Comparison of ENCODE assay signal across 23 mouse cellular contexts in the genomic region with DNA sequence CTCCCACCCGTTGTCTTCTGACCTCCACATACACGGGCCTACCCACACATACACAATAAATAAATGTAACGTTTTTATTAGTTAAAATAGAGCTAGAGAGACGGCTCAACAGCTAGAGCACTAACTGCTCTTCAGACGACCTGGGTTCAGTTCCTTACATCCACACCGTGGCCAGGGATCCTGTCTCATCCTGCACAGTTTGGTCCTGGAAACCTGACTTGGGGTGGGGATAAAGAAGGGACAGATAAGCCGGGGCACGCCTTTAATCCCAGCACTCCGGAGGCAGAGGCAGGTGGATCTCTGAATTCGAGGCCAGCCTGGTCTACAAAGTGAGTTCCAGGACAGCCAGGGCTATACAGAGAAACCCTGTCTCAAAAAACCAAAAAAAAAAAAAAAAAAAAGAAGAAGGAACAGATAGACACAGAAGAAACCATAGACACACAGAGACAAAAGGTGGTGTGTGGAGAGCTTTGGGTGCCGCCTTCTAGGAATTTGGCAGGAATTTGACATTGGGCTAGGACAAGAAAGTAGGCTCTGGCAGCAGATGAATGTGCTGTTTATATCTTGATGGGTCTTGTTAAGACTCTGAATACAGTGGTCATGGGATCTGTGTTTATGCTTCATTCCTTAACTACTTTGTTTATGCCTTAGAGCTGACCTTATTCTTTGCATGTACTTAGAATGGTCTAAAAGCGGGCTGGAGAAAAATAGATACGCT. TPM values are rescaled to one million over a fixed set of nuclear protein-coding genes. Genes with fewer than 3 reads are reported as not detected.
DNase-seq lines count a peak whose midpoint lies in the region; ATAC-seq and TF ChIP-seq lines count a peak whose summit lies in the region.
"Had no signal": no experiment of that assay in that cellular context is flagged by ENCODE, and none has a peak within 500 bp of the region (broad histone marks: within the 10 kb centered on the region; RNA-seq: fewer than 3 reads in every experiment).

No protein-coding gene starts in this region.

- DNase-seq in liver, postnatal 0 days: no peak
- peak; percentile 35 for DNase-seq in NIH3T3 (ENCODE audit: low read depth)
- no peak for DNase-seq in stomach, postnatal 0 days (ENCODE audit: low spot score)
- DNase-seq in frontal cortex, postnatal 10 days (ENCODE audit: low spot score in 2 of 2): no peak
- DNase-seq: adrenal gland, postnatal 10 days; adrenal gland, postnatal 36 days; cerebellum, postnatal 14 days; forebrain, postnatal 0 days; gastrocnemius, postnatal 25 days; heart, adult 18-20 months; heart, postnatal 14 days; heart, postnatal 4 days had no signal

- H3K9ac ChIP-seq in liver, embryonic 15.5 days: no peak overlapping the region
- no peak overlapping the region for H3K9ac ChIP-seq in liver, postnatal 0 days (replicated peaks)
- no peak overlapping the region for H3K9ac ChIP-seq in stomach, postnatal 0 days (ENCODE audit: low read length)
- no peak overlapping the region for H3K9ac ChIP-seq in midbrain, embryonic 15.5 days
- H3K9ac ChIP-seq: forebrain, embryonic 13.5 days; forebrain, postnatal 0 days; heart, embryonic 13.5 days; hindbrain, embryonic 14.5 days had no signal

- no peak for TF ChIP-seq CTCF in liver, postnatal 0 days (IDR thresholded peaks at IDR 0.05; ENCODE audit: low read depth)
- no peak for TF ChIP-seq CTCF in stomach, postnatal 0 days (IDR thresholded peaks at IDR 0.05; ENCODE audit: low read depth)

- no peak for ATAC-seq in liver, embryonic 15.5 days (ENCODE audit: insufficient read depth)
- ATAC-seq in liver, postnatal 0 days: no peak
- ATAC-seq in stomach, postnatal 0 days (ENCODE audit: low FRiP score, low TSS enrichment): no peak
- ATAC-seq in midbrain, embryonic 15.5 days (replicated peaks): no peak
- ATAC-seq: CD4-positive, CD25-positive, alpha-beta regulatory T cell, adult 4 months; forebrain, embryonic 13.5 days; forebrain, postnatal 0 days; hindbrain, postnatal 0 days; inflammation-experienced regulatory T-cells, adult 6 months had no signal

- TF ChIP-seq EP300 in liver, postnatal 0 days (IDR thresholded peaks at IDR 0.05; ENCODE audit: low read depth): no peak
- no peak for TF ChIP-seq EP300 in stomach, postnatal 0 days (optimal IDR thresholded peaks at IDR 0.05)

- no peak overlapping the region for H3K4me2 ChIP-seq in liver, embryonic 15.5 days
- H3K4me2 ChIP-seq in liver, postnatal 0 days (ENCODE audit: low read depth, low read length): no peak overlapping the region
- H3K4me2 ChIP-seq in stomach, postnatal 0 days (replicated peaks; ENCODE audit: low read depth): no peak overlapping the region
- H3K4me2 ChIP-seq in midbrain, embryonic 15.5 days: no peak overlapping the region
- H3K4me2 ChIP-seq: forebrain, embryonic 13.5 days; heart, embryonic 13.5 days; hindbrain, embryonic 14.5 days had no signal

- no peak overlapping the region for H3K4me3 ChIP-seq in liver, embryonic 15.5 days (replicated peaks)
- no peak overlapping the region for H3K4me3 ChIP-seq in liver, postnatal 0 days (ENCODE audit: low read depth, low read length)
- no peak overlapping the region for H3K4me3 ChIP-seq in stomach, postnatal 0 days (ENCODE audit: low read depth, low read length)
- H3K4me3 ChIP-seq in midbrain, embryonic 15.5 days: no peak overlapping the region
- H3K4me3 ChIP-seq: forebrain, embryonic 10.5 days; forebrain, embryonic 13.5 days; heart, embryonic 10.5 days; heart, embryonic 13.5 days had no signal

- WGBS in liver, embryonic 15.5 days (ENCODE audit: insufficient replicate concordance): 73% methylated on average over 13 of the region's 13 CpGs
- 80% methylated on average over 13 of the region's 13 CpGs for WGBS in liver, postnatal 0 days (ENCODE audit: insufficient replicate concordance)
- 78% methylated on average over 13 of the region's 13 CpGs for WGBS in stomach, postnatal 0 days
- WGBS in midbrain, embryonic 15.5 days: 82% methylated on average over 13 of the region's 13 CpGs

- H3K27me3 ChIP-seq in liver, embryonic 15.5 days: no peaks in the 10 kb centered on the region
- H3K27me3 ChIP-seq in liver, postnatal 0 days (ENCODE audit: insufficient read depth, low read length): no peaks in the 10 kb centered on the region
- H3K27me3 ChIP-seq in stomach, postnatal 0 days (ENCODE audit: control insufficient read depth, insufficient read depth, low read length): no peaks in the 10 kb centered on the region
- no peaks in the 10 kb centered on the region for H3K27me3 ChIP-seq in midbrain, embryonic 15.5 days (replicated peaks)
- H3K27me3 ChIP-seq: forebrain, embryonic 13.5 days; heart, embryonic 13.5 days had no signal

- H3K4me1 ChIP-seq in liver, embryonic 15.5 days (replicated peaks): peaks cover 48% of the 10 kb centered on the region
- peaks cover 12% of the 10 kb centered on the region for H3K4me1 ChIP-seq in liver, postnatal 0 days (ENCODE audit: insufficient read depth)
- H3K4me1 ChIP-seq in stomach, postnatal 0 days (replicated peaks; ENCODE audit: control insufficient read depth, insufficient read depth): 0 out of 2 replicates have a peak, but pooled peaks cover 3% of the 10 kb centered on the region
- peaks cover 15% of the 10 kb centered on the region for H3K4me1 ChIP-seq in midbrain, embryonic 15.5 days

- peaks cover 7% of the 10 kb centered on the region for H3K36me3 ChIP-seq in liver, embryonic 15.5 days (replicated peaks)
- H3K36me3 ChIP-seq in liver, postnatal 0 days (replicated peaks; ENCODE audit: insufficient read depth, low read length): no peaks in the 10 kb centered on the region
- H3K36me3 ChIP-seq in stomach, postnatal 0 days (ENCODE audit: control insufficient read depth, insufficient read depth, low read length): no peaks in the 10 kb centered on the region
- no peaks in the 10 kb centered on the region for H3K36me3 ChIP-seq in midbrain, embryonic 15.5 days (replicated peaks)
- H3K36me3 ChIP-seq: heart, embryonic 10.5 days had no signal

- H3K27ac ChIP-seq in liver, embryonic 15.5 days (replicated peaks): 0 out of 2 replicates have a peak overlapping the region, but pooled peaks have one; percentile 8
- H3K27ac ChIP-seq in liver, postnatal 0 days (ENCODE audit: low read depth): no peak overlapping the region
- peak overlapping the region; percentile 0; the same call in 1 of the 2 replicates for H3K27ac ChIP-seq in stomach, postnatal 0 days (replicated peaks)
- H3K27ac ChIP-seq in midbrain, embryonic 15.5 days: no peak overlapping the region
- H3K27ac ChIP-seq: forebrain, embryonic 10.5 days; forebrain, embryonic 13.5 days; heart, embryonic 10.5 days; heart, embryonic 13.5 days; hindbrain, embryonic 14.5 days; hindbrain, postnatal 0 days had no signal

- no peaks in the 10 kb centered on the region for H3K9me3 ChIP-seq in liver, embryonic 15.5 days (replicated peaks)
- no peaks in the 10 kb centered on the region for H3K9me3 ChIP-seq in liver, postnatal 0 days (ENCODE audit: low read length)
- H3K9me3 ChIP-seq in stomach, postnatal 0 days (ENCODE audit: control insufficient read depth, low read length): no peaks in the 10 kb centered on the region
- H3K9me3 ChIP-seq in midbrain, embryonic 15.5 days: no peaks in the 10 kb centered on the region
- H3K9me3 ChIP-seq: forebrain, embryonic 10.5 days; forebrain, embryonic 13.5 days; G1E; heart, embryonic 10.5 days; heart, embryonic 13.5 days had no signal

RNA-seq across cellular contexts. Expression of a gene that starts 2.5 kb away (rescaled TPM):
- 41.9 and 45.1 TPM in 2 replicates for polyA plus RNA-seq in liver, embryonic 15.5 days (2015; fragmentation: Nextera tagmentation; extraction: Ambion mirVana)
- 14.7 and 17.7 TPM in 2 replicates for polyA plus RNA-seq in liver, postnatal 0 days (2015; fragmentation: Nextera tagmentation; extraction: Ambion mirVana)
- 23.2 and 26.0 TPM in 2 replicates for polyA plus RNA-seq in stomach, postnatal 0 days (2015; fragmentation: Nextera tagmentation; extraction: Ambion mirVana)
- polyA plus RNA-seq in midbrain, embryonic 15.5 days (2015; fragmentation: Nextera tagmentation; extraction: Ambion mirVana): 17.9 and 18.7 TPM in 2 replicates

RNA-seq across cellular contexts. Expression of a gene that starts 18.3 kb away (rescaled TPM):
- polyA plus RNA-seq in liver, embryonic 15.5 days (2015; fragmentation: Nextera tagmentation; extraction: Ambion mirVana): 16.7 and 16.9 TPM in 2 replicates
- polyA plus RNA-seq in liver, postnatal 0 days (2015; fragmentation: Nextera tagmentation; extraction: Ambion mirVana): 8.8 and 8.9 TPM in 2 replicates
- polyA plus RNA-seq in stomach, postnatal 0 days (2015; fragmentation: Nextera tagmentation; extraction: Ambion mirVana): 27.8 and 32.9 TPM in 2 replicates
- polyA plus RNA-seq in midbrain, embryonic 15.5 days (2015; fragmentation: Nextera tagmentation; extraction: Ambion mirVana): 288 and 297 TPM in 2 replicates

RNA-seq across cellular contexts. Expression of a gene that starts 24.0 kb away (rescaled TPM):
- polyA plus RNA-seq in liver, embryonic 15.5 days (2015; fragmentation: Nextera tagmentation; extraction: Ambion mirVana): 5.4 and 5.8 TPM in 2 replicates
- 1.9 and 2.6 TPM in 2 replicates for polyA plus RNA-seq in liver, postnatal 0 days (2015; fragmentation: Nextera tagmentation; extraction: Ambion mirVana)
- polyA plus RNA-seq in stomach, postnatal 0 days (2015; fragmentation: Nextera tagmentation; extraction: Ambion mirVana): 25.3 and 29.7 TPM in 2 replicates
- polyA plus RNA-seq in midbrain, embryonic 15.5 days (2015; fragmentation: Nextera tagmentation; extraction: Ambion mirVana): 20.6 and 21.9 TPM in 2 replicates

RNA-seq across cellular contexts. Expression of a gene that starts 33.4 kb away (rescaled TPM):
- 2.1 and 3.2 TPM in 2 replicates for polyA plus RNA-seq in liver, embryonic 15.5 days (2015; fragmentation: Nextera tagmentation; extraction: Ambion mirVana)
- polyA plus RNA-seq in liver, postnatal 0 days (2015; fragmentation: Nextera tagmentation; extraction: Ambion mirVana): 2.0 TPM in 2 replicates
- polyA plus RNA-seq in stomach, postnatal 0 days (2015; fragmentation: Nextera tagmentation; extraction: Ambion mirVana): 0.70 and 0.76 TPM in 2 replicates
- polyA plus RNA-seq in midbrain, embryonic 15.5 days (2015; fragmentation: Nextera tagmentation; extraction: Ambion mirVana): 0.94 and 0.98 TPM in 2 replicates

RNA-seq across cellular contexts. Expression of a gene that starts 48.8 kb away (rescaled TPM):
- 19.3 and 21.0 TPM in 2 replicates for polyA plus RNA-seq in liver, embryonic 15.5 days (2015; fragmentation: Nextera tagmentation; extraction: Ambion mirVana)
- 27.2 and 32.2 TPM in 2 replicates for polyA plus RNA-seq in liver, postnatal 0 days (2015; fragmentation: Nextera tagmentation; extraction: Ambion mirVana)
- 45.9 and 65.4 TPM in 2 replicates for polyA plus RNA-seq in stomach, postnatal 0 days (2015; fragmentation: Nextera tagmentation; extraction: Ambion mirVana)
- polyA plus RNA-seq in midbrain, embryonic 15.5 days (2015; fragmentation: Nextera tagmentation; extraction: Ambion mirVana): 62.2 and 62.3 TPM in 2 replicates

Comparison
In these comparisons a context has a peak if more than half of its experiments do, and no peak if none do; other contexts are left out.
1. H3K27ac ChIP-seq: peak in liver, embryonic 15.5 days (single experiment) and stomach, postnatal 0 days (single experiment); none in liver, postnatal 0 days (single experiment) and midbrain, embryonic 15.5 days (single experiment).